Mouse (Mus musculus): Measurements from ENCODE around the gene Pklr. TPM values are rescaled to one million over a fixed set of nuclear protein-coding genes. Genes with fewer than 3 reads are reported as not detected.

The Pklr gene
- total RNA-seq, 2 experiments from 2014 or later = not detected

DNA sequence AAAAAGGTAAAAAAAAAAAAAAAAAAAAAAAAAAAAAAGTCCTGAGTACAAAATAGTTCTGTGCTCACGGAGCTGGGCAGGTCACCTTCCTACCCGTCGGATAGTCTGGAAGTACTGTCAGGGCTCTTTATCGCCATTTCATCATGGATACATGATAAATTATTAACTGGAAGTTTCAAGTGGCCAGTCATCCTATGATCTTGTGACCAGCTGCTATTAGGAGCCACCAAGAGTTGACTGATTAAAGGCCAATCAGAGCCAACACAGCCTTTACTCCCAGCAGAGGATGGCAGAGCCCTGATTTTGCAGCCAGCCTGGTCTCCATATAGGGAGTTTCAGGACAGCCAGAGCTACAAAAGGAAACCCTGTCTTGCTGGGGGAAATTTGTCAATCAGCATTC lies 22.9 kb upstream of the Pklr start:
- intact Hi-C loops (cut with DNase I) = no loop called here
- no peak for DNase-seq

DNA sequence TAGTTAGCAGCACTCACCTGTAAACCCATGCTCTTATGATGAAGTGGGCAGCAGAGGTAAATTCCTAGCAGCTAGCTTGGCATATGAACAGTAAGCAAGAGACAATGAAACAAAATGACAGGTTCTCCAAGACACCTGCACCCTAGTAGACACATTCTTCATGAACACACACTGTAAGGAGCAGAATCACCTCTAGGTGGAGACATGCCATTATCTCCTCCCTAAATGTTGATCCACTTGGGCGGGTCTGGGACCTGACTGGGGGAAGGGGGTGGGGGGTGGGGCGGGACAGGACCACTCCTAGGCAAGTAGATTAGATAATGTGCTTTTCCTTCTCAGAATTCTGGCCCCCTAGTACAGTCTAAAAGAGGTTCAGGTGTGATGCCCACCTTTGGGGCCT lies 20.4 kb upstream of the Pklr start:
- intact Hi-C loops (cut with DNase I) = loop anchor here (1.0 to 2.0 kb wide), 2 partner anchors 43 to 101 kb away; no protein-coding TSS in a partner anchor
- DNase-seq = peak; percentile 31 to 43

DNA sequence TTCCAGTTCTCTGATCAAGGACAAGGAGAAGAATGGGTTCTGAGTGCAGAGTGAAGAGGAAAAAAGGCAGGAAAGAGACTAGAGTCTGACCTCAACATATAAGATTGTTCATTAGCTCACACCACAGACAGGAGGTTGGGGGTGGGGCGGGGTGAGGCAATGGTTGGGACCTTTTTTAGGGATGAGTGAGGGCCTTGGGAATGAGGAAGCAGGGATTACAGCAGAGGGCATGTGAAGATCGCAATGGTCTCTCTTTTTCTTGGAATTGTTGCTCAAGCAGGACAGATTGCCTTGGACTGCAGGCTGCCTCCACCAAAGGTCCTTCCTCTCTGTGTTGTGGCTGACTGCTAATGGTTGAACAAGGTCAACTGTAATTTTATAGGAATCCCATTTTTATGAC lies 12.6 kb upstream of the Pklr start:
- intact Hi-C loops (cut with DNase I) = no loop called here
- DNase-seq = peak; percentile 61 to 67

DNA sequence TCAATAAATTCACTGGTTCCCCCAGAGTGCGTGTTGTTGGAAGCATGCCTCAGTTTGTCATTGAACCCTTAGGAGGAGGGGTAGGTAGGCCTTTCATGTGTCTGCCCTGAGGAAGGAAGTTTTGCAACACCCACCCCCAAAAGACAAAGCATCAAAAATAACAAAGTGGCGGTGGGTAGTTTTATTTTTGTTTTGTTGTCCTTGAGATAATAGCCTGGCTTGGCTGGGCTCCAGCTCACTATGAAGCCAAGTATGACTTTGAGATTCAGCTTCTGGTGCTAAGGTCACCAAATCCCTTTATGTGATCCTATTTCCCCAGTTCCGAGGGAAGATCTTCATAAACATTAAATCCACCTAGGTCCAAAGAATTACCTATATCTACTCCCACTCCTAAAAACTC lies 11.7 kb upstream of the Pklr start:
- intact Hi-C loops (cut with DNase I) = no loop called here
- peak; percentile 55 to 64 for DNase-seq

DNA sequence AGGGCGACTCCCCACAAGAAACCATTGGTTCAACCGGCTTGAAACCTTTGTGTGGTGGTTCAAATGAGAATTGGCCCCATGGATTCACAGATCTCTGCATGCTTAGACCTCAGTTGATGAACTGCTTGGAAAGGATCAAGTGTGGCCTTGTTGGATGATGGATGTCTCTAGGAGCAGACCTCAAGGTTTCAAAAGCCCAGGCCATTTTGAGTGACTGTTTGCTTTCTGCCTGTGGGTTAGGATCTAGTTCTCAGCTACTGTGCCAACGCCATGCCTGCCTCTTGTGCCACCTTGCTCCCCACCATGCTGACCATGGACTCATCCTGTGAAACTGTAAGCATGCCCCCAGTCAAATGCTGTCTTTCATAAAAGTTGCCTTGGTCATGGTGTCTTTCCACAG lies 10.0 kb upstream of the Pklr start:
- DNase-seq = no peak

DNA sequence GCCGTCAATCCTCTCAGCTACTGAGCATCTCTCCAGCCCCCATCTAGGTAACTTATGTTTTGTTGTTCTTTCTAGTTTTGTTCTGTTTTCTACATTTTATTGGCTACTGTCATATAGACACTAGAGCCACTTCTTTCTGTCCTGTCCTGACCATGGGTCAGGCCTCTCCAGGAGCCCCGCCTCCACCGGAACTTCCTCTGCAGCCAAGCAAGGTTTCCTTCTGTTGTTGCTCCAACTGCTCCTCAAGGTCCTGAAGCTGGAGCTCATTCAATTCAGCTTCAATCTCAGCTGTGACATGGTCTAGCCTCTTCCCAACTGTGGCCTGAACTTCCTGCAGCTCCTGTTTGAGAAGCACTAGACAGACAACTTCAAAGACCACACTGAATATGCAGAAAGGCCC lies 6.0 kb upstream of the Pklr start:
- intact Hi-C loops (cut with DNase I) = no loop called here
- DNase-seq = no peak

More for the DNA sequence above, 10.0 kb upstream of the Pklr start:
- intact Hi-C loops (cut with DNase I) = no loop called here

DNA sequence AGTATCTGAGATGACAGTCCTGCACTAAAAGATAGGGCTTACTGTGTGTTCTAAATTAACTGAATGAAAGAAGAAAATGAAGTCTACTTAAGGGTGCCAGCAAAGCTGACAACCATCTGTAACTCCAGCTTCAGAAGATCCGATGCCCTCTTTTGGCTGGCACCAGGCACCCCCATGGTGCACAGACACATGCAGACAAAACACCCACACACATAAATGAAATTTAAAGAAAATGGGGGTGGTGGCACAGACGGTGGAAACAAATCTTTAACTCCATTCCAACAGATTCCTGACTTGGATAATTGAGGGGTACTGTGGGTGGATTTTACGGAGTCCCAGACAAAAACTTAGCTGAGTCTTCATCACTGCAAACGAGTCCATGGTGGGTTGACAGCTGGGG lies 4.1 kb upstream of the Pklr start:
- intact Hi-C loops (cut with DNase I) = no loop called here
- DNase-seq = no peak

DNA sequence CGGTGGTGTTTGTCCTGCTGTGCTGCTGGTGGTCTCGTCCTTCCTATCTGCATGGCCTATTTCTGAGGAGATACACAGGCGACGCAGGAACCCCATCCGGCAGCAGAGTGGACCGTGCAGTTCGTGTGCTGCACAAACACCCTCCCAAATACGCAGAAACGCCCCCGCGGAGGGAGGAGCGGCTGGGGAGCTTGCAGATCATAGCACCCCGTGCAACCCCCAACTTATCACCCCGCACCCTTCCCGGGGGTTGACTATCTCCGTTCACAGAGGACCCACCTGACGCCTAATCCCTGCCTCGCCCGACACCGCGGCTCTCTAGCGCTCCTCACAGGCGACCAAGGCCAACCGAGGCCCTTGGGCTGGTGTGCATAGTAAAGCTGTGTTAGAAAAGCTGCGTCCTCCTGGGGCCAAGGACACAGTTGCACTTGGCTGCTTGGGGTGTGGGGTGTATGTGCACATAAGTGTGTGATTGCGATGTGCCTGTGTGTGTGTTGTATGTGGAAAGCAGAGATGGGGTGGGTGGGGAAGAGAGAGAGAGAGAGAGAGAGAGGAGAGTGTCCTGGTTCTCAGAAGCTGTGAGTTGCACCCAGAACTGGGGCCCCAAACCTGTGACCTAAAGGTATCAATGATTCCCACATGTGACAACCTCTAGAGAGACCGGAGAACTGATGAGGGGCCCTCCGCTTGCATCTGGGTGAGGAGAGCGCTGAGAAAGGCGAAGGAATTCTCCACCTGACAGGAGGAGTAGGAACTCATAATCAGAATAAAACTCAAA lies 3.5 kb upstream of the Pklr start:
- DNase-seq = peak; percentile 35 to 47

DNA sequence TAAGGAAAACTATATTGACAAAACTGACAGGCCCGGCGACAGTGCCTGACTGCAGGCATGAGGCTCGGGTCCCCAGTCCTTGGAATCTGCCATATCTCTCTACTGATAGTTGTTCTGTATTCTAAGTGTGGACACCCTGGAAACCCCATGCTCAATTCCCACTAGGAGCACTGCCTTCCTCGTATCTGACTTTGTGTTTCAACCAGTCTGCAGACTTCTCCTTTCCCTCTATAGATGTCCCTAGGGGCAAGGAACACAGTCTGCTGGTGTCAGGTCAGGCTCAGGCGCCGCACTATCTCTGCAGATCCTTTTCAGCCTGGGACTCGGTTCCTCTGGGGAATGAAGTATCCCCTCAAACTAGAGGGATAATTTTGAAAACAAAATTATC lies 2.9 kb upstream of the Pklr start:
- no peak for DNase-seq
- intact Hi-C loops (cut with DNase I) = no loop called here

More for the DNA sequence above, 3.5 kb upstream of the Pklr start:
- intact Hi-C loops (cut with DNase I) = no loop called here

DNA sequence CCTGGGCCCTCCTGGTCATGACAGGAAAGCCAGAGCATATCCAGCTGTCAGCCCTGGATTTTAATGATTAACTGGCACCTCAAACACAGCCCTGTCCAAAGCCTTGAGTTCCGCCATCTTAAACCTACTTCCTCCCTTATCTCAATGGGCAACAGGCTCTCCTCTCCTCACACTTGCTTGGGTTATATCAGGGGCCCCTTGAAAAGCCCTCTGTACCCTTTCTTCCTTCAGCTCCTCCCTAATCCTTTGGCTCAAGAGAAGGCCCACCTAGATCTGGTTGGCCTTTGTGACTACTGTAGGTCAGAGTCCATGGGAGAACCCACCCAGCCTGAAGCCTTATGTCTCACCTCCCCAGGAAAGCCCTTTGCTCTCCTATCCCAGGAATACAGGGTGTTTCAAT lies 2.2 kb upstream of the Pklr start:
- intact Hi-C loops (cut with DNase I) = no loop called here
- no peak for DNase-seq

DNA sequence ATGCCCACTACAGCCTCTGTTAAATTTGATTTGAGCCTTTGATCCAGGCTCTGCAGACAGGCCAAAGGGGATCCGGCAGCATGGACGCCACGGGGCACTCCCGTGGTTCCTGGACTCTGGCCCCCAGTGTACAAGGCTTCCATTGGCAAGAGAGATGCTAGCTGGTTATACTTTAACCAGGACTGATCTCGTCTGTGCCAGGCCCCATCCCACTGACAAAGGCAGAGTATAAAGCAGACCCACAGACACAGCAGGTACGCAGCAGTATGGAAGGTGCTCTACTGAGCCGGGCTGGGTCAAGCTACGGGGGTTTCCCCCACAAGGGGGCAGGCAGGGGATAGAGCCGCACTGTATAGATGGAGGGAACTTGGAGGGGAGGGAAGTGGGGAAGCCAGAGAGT lies 423 bp downstream of the Pklr start:
- no peak for DNase-seq
- intact Hi-C loops (cut with DNase I) = no loop called here

DNA sequence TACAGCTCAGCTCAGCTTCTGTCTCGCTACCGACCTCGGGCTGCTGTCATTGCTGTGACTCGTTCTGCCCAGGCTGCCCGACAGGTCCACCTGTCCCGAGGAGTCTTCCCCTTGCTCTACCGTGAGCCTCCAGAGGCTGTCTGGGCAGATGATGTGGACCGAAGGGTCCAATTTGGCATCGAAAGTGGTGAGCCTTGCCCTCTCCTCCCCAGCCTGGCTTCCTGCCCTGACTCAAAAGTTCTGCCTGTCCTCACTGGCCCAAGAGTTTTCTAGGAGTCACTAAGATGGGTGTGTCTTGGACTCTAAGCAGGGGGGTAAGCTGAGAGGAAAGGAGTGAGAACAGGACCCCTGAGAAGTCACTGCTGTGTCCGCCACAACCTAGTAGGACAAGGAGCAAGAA lies 8.9 kb downstream of the Pklr start:
- no peak for DNase-seq
- intact Hi-C loops (cut with DNase I) = no loop called here

DNA sequence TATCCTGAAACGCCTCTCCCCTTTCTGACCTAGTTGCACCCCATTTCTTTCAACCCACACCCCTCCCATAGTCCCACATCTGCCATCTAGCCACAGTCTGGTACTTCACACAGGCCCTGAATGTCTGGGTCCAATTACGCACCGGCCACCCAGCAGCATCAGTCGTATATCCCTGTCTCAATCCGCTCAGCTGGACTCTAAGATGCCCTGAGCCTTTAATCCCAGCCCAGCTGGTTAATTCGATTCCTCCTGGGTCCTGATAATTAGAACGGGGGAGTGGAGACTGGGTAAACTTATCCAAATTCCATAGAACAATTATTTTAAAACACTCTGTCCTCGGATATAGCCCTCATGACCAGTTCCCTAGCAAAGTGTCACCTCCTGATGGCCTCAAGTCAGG lies 9.6 kb downstream of the Pklr start:
- intact Hi-C loops (cut with DNase I) = no loop called here
- DNase-seq = no peak

DNA sequence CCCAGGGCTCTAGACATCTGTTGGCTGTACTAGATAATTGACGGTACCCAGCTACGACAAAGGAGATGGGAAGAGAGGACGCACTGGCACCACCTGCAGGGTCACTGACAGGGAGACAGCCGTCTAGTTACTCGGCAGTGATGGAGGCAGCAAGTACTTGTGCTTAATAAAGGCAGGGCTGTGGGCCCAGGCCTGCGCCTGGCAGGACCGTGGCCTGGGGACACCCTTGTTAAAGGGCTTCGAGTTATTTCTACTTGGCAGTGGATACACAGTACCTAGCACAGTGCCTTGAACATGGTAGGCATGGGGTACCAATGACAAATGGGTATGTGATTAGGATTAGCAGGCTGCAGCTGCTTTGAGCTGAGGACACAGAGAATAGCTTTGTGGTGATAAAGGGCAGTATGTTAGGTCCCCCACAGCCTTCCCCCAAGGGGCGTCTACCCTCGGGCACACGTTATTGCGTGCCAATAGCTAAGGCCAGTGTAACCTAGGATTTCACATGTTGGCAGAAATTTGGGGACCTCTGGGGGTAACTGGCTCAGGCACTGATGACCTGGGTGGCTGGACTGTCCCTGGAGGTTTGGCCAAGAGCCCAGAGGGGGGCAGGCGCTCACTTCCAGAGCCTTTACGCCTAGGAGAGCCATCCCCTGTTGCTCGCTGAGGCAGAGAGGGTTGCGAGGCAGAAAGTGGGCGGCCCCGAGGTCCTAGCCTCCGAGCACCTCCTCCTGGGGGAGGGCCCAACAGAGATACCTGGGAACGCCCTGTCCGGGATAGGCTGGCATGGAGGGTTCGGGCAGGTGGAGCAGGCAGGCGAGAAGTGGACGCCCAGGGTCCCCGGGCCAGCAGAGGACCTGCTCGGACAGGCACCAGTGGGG lies 11.4 kb downstream of the Pklr start:
- intact Hi-C loops (cut with DNase I) = no loop called here
- DNase-seq = no peak

DNA sequence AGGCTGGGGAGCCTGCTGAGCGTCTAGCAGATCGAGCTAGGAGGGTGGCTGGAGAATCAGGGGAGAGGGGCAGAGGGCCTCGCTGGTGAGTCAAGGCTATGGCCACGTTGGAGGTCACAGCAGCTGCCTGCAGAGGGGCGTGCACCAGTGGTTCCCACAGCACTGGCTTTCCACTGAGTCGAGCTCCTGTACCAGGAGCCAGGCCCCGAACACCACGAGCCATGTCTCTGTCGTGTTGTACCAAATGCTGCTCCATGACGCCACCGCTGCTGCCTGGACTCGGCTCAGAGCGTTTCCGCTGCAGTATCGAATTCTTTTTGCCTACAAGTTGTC lies 12.0 kb downstream of the Pklr start:
- intact Hi-C loops (cut with DNase I) = no loop called here
- DNase-seq = no peak

DNA sequence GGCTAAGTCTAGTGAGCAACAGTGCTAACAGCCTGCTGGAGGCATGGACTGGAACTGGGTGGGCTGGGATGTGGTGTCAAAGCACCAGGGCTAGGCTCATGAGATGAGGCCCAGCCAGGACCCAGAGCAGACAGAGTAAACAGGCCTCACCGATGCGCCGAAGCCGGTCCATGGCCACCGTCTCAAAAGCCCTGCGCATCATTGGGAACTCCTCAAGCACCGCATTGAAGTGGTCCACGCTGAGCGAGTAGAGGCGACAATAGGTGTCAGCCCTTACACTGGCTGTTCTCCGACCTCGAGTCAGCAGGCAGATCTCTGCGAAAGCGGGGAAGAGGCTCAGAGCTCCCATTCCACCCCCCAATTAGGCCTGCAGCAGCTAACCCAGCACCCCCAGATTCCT lies 12.6 kb downstream of the Pklr start:
- DNase-seq = no peak
- intact Hi-C loops (cut with DNase I) = no loop called here

DNA sequence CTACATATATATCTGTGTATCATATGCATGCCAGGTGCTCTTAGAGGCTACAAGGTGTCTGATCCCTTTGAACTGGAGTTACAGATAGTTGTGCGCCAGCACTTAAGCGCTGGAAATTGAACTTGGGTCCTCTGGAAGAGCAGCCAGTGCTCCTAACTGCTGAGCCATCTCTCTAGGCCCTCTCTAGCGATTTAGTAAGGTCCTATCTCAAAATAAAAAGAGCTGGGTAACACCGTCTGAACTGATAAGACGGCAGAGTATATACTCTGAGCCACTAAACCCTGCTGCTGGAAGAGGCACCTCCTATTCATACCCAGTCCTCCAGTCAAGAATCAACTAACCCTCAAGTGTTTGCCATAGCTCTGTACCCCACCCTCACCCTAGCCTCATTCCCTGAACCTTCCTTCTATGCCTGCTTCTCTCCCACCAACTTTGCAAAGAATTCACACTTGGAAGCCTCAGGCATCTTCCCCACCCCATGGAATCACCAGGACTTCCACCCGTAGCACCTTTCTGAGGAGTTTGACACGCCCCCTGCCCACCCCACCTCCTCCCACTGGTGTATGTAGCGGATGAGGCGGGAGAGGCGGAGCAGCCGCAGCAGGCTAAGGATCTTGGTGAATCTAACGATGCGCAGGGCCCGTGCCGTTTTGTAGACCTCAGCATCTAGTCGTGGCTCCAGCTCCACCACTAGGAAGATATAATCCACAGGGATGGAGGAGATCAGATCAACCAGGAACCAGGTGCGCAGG lies 16.3 kb downstream of the Pklr start:
- intact Hi-C loops (cut with DNase I) = no loop called here
- no peak for DNase-seq

DNA sequence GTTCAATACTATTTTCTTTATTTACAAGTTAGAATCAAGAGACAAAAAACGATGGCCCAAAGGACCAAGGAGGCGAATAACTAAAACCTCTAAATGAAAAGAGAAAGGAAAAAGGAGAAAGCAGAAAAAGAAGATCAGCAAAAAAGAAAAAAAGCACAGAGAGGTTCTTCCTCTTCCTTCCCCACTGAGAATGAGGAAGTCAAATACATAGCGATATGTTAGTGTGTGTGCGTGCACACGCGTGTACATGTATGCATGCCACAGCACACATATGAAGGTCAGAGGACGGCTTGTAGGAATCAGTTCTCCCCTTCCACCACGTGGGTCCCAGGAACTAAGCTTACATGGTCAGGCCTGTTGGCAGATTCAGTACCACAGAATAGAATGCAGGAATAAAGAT lies 21.0 kb downstream of the Pklr start:
- no peak for DNase-seq
- intact Hi-C loops (cut with DNase I) = loop anchor here (5.0 kb wide), 1 partner anchor 65 kb away; the partner anchor contains the start of gene Rusc1

DNA sequence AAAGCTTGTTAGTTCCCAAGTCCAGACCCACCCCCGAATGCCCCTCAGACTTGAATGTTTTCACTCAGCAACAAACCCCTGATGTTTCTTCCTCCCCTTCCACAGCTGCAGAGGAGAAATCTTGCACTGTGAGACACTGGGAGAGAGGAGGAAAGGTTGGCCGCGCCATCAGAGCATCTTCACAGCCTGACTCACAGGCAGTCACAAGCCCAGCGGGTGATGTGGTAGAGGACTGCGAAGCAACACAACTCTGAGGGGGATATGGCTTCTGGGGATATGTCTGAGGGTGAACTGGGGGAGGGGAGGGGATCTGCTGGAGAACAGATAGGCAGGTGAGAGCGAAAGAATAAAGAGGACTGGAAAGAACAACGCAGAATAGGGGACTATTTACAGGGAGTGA lies 22.7 kb downstream of the Pklr start:
- DNase-seq = no peak
- intact Hi-C loops (cut with DNase I) = loop anchor here (2.0 to 5.0 kb wide), 2 partner anchors 44 to 66 kb away; partner anchors contain the start of gene Rusc1

DNA sequence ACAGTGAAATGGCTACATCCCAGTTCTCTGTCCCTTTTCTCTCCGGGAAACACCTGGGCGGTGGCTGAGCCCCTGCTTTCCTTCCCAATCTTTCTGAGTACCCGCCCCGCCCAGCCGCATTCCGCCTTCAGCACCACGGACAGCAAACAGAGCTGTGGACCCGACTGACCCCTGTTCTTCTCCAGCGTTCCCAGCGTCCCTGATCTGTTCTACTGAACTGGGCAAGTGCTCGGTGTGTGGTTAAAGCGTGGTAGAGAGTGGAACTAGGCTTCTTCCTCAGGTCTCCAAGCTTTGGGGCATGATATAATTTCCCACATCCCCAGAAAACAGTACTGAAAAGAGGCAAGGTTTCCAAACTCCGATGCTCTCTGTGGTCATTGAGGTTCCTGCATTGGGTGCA lies 23.3 kb downstream of the Pklr start:
- DNase-seq = peak; percentile 72 to 83
- intact Hi-C loops (cut with DNase I) = loop anchor here (2.0 to 5.0 kb wide), 2 partner anchors 44 to 67 kb away; partner anchors contain the start of gene Rusc1

Data from heart, postnatal 10 days (tissue).